Mouse (Mus musculus) lung, postnatal 0 days (tissue): ENCODE data around the gene Pcnp. TPM values are rescaled to one million over a fixed set of nuclear protein-coding genes. Genes with fewer than 3 reads are reported as not detected.

Experiments
- ATAC-seq: fragments of 200-750 bp; cut with Nextera tagmentation; 2 replicates; pipeline ENCODE4 v1.8.0; 2017; ENCODE audit warnings: moderate library complexity
- DNase-seq: peaks from one replicate; pipeline ENCODE4 v3.0.0-alpha.2; 2016; ENCODE audit warnings: low spot score
- H3K27ac ChIP-seq: fragments of 300-500 bp; sonication (generic); 2 replicates; pipeline ENCODE4 v1.5.1; 2014; ENCODE audit warnings: antibody characterized with exemption, mild to moderate bottlenecking, low read length, mixed read lengths
- H3K27me3 ChIP-seq: fragments of 300-500 bp; sonication (generic); replicated peaks from 2 replicates; pipeline ENCODE4 v1.6.1; 2014; ENCODE audit warnings: low read length, mixed read lengths; ENCODE audit not compliant: insufficient read depth
- H3K36me3 ChIP-seq: fragments of 300-500 bp; sonication (generic); 2 replicates; pipeline ENCODE4 v1.6.1; 2014; ENCODE audit warnings: low read length, mixed read lengths; ENCODE audit not compliant: insufficient read depth
- H3K4me1 ChIP-seq: fragments of 300-500 bp; sonication (generic); 2 replicates; pipeline ENCODE4 v1.6.1; 2014; ENCODE audit warnings: antibody characterized with exemption, low read depth, low read length, mixed read lengths; ENCODE audit not compliant: insufficient read depth
- H3K4me2 ChIP-seq: fragments of 300-500 bp; sonication (generic); replicated peaks from 2 replicates; pipeline ENCODE4 v1.6.1; 2014; ENCODE audit warnings: low read depth, mild to moderate bottlenecking, low read length, moderate library complexity, mixed read lengths
- H3K4me3 ChIP-seq: fragments of 300-500 bp; sonication (generic); 2 replicates; pipeline ENCODE4 v1.5.1; 2014; ENCODE audit warnings: low read depth, low read length
- H3K9ac ChIP-seq: fragments of 300-500 bp; sonication (generic); replicated peaks from 2 replicates; pipeline ENCODE4 v1.6.1; 2014; ENCODE audit warnings: low read depth, mild to moderate bottlenecking
- H3K9me3 ChIP-seq: fragments of 300-500 bp; sonication (generic); 2 replicates; pipeline ENCODE4 v1.6.1; 2016; ENCODE audit warnings: low read length, mixed read lengths
- CTCF ChIP-seq: IDR thresholded peaks from 2 replicates; pipeline ENCODE4 v1.5.1; 2016; ENCODE audit warnings: antibody characterized with exemption, mild to moderate bottlenecking
- EP300 ChIP-seq: IDR thresholded peaks from 2 replicates; pipeline ENCODE4 v1.6.1; 2016; ENCODE audit warnings: antibody characterized with exemption, mild to moderate bottlenecking, control low read depth
- WGBS: fragments of 180-500 bp; shearing (Covaris S2); extraction: QIAGEN DNeasy Blood & Tissue Kit; methylation state at CpG from one replicate; pipeline ENCODE4 v1.1.7; 2014; 5-methylcytosine and 5-hydroxymethylcytosine counted together
- polyA plus RNA-seq: library from polyadenylated mRNA; unstranded; fragments of >200 nt; fragmentation: Nextera tagmentation; extraction: Ambion mirVana; gene quantifications from 2 replicates; pipeline ENCODE4 v1.2.1, GENCODE M21; 2015

Pcnp gene
- polyA plus RNA-seq, 1 experiment from 2014 or later: 166 TPM

GRCm38 (mm10) chr16:56037138-56038010 lies 7.8 kb upstream of the Pcnp start, which contains the start of gene Trmt10c:
Trmt10c (minus strand) TSS chr16:56037819.
- ATAC-seq: peak; percentile 100
- Histone ChIP-seq H3K9ac (peak within 1 kb of the TSS; percentile 80), H3K9me3 (no peaks in the 10 kb centered on the region), H3K36me3 (no peaks in the 10 kb centered on the region), H3K4me1 (peaks cover 6% of the 10 kb centered on the region; the same call in 1 of the 2 replicates), H3K27me3 (no peaks in the 10 kb centered on the region), H3K4me3 (peak within 1 kb of the TSS; percentile 84), H3K4me2 (peak within 1 kb of the TSS; percentile 62), H3K27ac (peak within 1 kb of the TSS; percentile 92)
- TF ChIP-seq EP300 (no peak), CTCF (no peak)
- WGBS: under 1% methylated on average over 48 of the region's 63 CpGs
- peak; percentile 96 for DNase-seq

GRCm38 (mm10) chr16:56036501-56036900 lies 7.0 kb upstream of the Pcnp start:
- no peak for ATAC-seq
- peaks cover 6% of the 10 kb centered on the region; the same call in 1 of the 2 replicates for H3K4me1 ChIP-seq
- no peaks in the 10 kb centered on the region for H3K9me3 ChIP-seq
- peak overlapping the region; percentile 62 for H3K4me2 ChIP-seq
- no peaks in the 10 kb centered on the region for H3K27me3 ChIP-seq
- DNase-seq: no peak
- no peaks in the 10 kb centered on the region for H3K36me3 ChIP-seq
- H3K27ac ChIP-seq: no peak overlapping the region
- WGBS: 43% methylated on average over 6 of the region's 6 CpGs
- peak overlapping the region; percentile 84 for H3K4me3 ChIP-seq
- peak overlapping the region; percentile 80; the same call in 1 of the 2 replicates for H3K9ac ChIP-seq
- no peak for TF ChIP-seq CTCF

- Histone ChIP-seq H3K9ac (no peak overlapping the region), H3K27me3 (no peaks in the 10 kb centered on the region), H3K36me3 (no peaks in the 10 kb centered on the region), H3K4me1 (peaks cover 11% of the 10 kb centered on the region), H3K4me3 (no peak overlapping the region), H3K9me3 (no peaks in the 10 kb centered on the region), H3K4me2 (no peak overlapping the region), H3K27ac (no peak overlapping the region)
- ATAC-seq (no peak), DNase-seq (no peak)
- TF ChIP-seq EP300 (no peak), CTCF (no peak)
- WGBS: 91% methylated on average over 6 of the region's 6 CpGs
Measured at GRCm38 (mm10) chr16:56034566-56034965, 5.0 kb upstream of the Pcnp start.

- Histone ChIP-seq H3K36me3 (no peaks in the 10 kb centered on the region), H3K27ac (peak overlapping the region; percentile 94), H3K4me2 (peak overlapping the region; percentile 60), H3K9me3 (no peaks in the 10 kb centered on the region), H3K9ac (peak overlapping the region; percentile 90), H3K27me3 (no peaks in the 10 kb centered on the region), H3K4me1 (peaks cover 14% of the 10 kb centered on the region), H3K4me3 (peak overlapping the region; percentile 91)
- no peak for TF ChIP-seq EP300
- TF ChIP-seq CTCF: no peak
- WGBS: 2% methylated on average over 56 of the region's 62 CpGs
- ATAC-seq (peak; percentile 86), DNase-seq (peak; percentile 70)
Measured at GRCm38 (mm10) chr16:56028722-56029551, 602 bp downstream of the Pcnp start.

GRCm38 (mm10) chr16:56027854-56028629 lies 1.5 kb downstream of the Pcnp start:
- Histone ChIP-seq H3K27ac (0 out of 2 replicates have a peak overlapping the region, but pooled peaks have one; percentile 20), H3K9ac (peak overlapping the region; percentile 90), H3K4me2 (peak overlapping the region; percentile 60), H3K9me3 (no peaks in the 10 kb centered on the region), H3K36me3 (no peaks in the 10 kb centered on the region), H3K4me1 (peaks cover 14% of the 10 kb centered on the region), H3K4me3 (peak overlapping the region; percentile 91), H3K27me3 (no peaks in the 10 kb centered on the region)
- DNase-seq: peak; percentile 9
- ATAC-seq: no peak
- 30% methylated on average over 12 of the region's 12 CpGs for WGBS
- no peak for TF ChIP-seq CTCF
